Mouse (Mus musculus): Measurements from ENCODE around the gene Tars. TPM values are rescaled to one million over a fixed set of nuclear protein-coding genes. Genes with fewer than 3 reads are reported as not detected.

Tars gene
- polyA plus RNA-seq, 1 experiment from 2014 or later: 64.8 TPM

DNA sequence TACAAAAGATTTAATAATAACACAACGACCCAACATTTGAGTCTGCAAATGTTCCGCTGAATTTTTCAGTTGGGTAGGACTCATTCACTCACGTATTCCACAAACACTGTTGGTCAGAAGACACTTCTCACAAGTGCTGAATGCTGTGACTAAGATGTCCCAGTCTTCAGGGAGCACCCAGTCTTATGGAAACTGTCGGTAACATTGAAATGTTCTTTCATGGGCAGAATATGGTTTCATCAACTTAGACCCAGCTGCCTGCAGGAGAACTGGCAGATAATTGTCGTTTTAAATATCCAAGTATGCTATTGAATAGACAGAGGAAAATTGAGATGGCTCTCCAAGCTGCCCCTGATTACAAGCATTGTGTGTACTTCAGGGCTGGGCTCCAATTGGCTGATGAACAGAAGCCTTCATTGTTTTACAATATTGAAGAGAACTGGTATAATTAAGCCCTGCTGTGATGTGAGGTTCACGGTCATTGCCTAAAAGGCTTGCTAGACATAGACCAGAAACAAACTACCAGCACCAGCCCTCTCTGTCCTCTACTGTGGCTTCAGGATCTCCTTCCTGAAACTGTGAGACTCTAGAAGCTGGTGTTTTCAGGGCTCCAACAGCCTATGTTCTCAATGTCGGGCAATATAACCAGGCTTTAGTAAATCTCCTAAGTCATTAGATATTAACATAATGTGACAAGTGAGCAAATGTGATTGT, 59.8 kb downstream of the Tars start:
- Histone ChIP-seq H3K27ac (no peak overlapping the region), H3K9me3 (no peaks in the 10 kb centered on the region), H3K27me3 (ENCODE audit: insufficient read depth, poor library complexity, severe bottlenecking) (no peaks in the 10 kb centered on the region), H3K4me3 (no peak overlapping the region), H3K36me3 (no peaks in the 10 kb centered on the region), H3K4me1 (replicated peaks) (no peaks in the 10 kb centered on the region)
- WGBS: 85% methylated on average over 7 of the region's 7 CpGs
- no peak for DNase-seq (ENCODE audit: low spot score)
